Mouse (Mus musculus) embryonic facial prominence, embryonic 11.5 days (tissue): Measurements from ENCODE around the gene Terf2. TPM values are rescaled to one million over a fixed set of nuclear protein-coding genes. Genes with fewer than 3 reads are reported as not detected.

Experiments
- ATAC-seq: fragments of 200-750 bp; cut with Nextera tagmentation; replicated peaks from 2 replicates; pipeline ENCODE4 v1.8.0; 2017; ENCODE audit warnings: low read depth; ENCODE audit not compliant: insufficient number of reproducible peaks, low FRiP score, low TSS enrichment
- DNase-seq: peaks from one replicate; pipeline ENCODE4 v3.0.0-alpha.2; 2015; ENCODE audit warnings: low spot score
- H3K27ac ChIP-seq: fragments of 300-500 bp; sonication (generic); replicated peaks from 2 replicates; pipeline ENCODE4 v1.5.1; 2014; ENCODE audit warnings: mild to moderate bottlenecking, low read depth, low read length, control low read depth
- H3K27me3 ChIP-seq: fragments of 300-500 bp; sonication (generic); 2 replicates; pipeline ENCODE4 v1.6.1; 2014; ENCODE audit warnings: mild to moderate bottlenecking, low read length, moderate library complexity, mixed read lengths; ENCODE audit not compliant: control insufficient read depth, insufficient read depth
- H3K36me3 ChIP-seq: fragments of 300-500 bp; sonication (generic); replicated peaks from 2 replicates; pipeline ENCODE4 v1.6.1; 2014; ENCODE audit warnings: low read depth, mild to moderate bottlenecking, low read length, moderate library complexity, mixed read lengths; ENCODE audit not compliant: control insufficient read depth, insufficient read depth
- H3K4me1 ChIP-seq: fragments of 300-500 bp; sonication (generic); 2 replicates; pipeline ENCODE4 v1.6.1; 2014; ENCODE audit warnings: low read length, mixed read lengths; ENCODE audit not compliant: control insufficient read depth, insufficient read depth
- H3K4me2 ChIP-seq: fragments of 300-500 bp; sonication (generic); 2 replicates; pipeline ENCODE4 v1.6.1; 2014; ENCODE audit warnings: low read depth, mild to moderate bottlenecking, control low read depth, low read length, moderate library complexity
- H3K4me3 ChIP-seq: fragments of 300-500 bp; sonication (generic); 2 replicates; pipeline ENCODE4 v1.5.1; 2014; ENCODE audit warnings: low read depth, low read length, control low read depth
- H3K9ac ChIP-seq: fragments of 300-500 bp; sonication (generic); replicated peaks from 2 replicates; pipeline ENCODE4 v1.6.1; 2014; ENCODE audit warnings: mild to moderate bottlenecking, control low read depth, low read length
- H3K9me3 ChIP-seq: fragments of 300-500 bp; sonication (generic); replicated peaks from 2 replicates; pipeline ENCODE4 v1.6.1; 2016; ENCODE audit warnings: mild to moderate bottlenecking, low read length, inconsistent platforms, mixed read lengths; ENCODE audit not compliant: control insufficient read depth
- WGBS: fragments of 180-500 bp; shearing (Covaris S2); extraction: QIAGEN DNeasy Blood & Tissue Kit; methylation state at CpG from one replicate; pipeline ENCODE4 v1.1.7; 2014; 5-methylcytosine and 5-hydroxymethylcytosine counted together
- polyA plus RNA-seq: library from polyadenylated mRNA; unstranded; fragments of >200 nt; fragmentation: Nextera tagmentation; extraction: Ambion mirVana; gene quantifications from 2 replicates; pipeline ENCODE4 v1.2.1, GENCODE M21; 2014

Terf2 gene
- polyA plus RNA-seq, 1 experiment from 2014 or later: 16.5 TPM

GRCm38 (mm10) chr8:107119412-107119811, 23.1 kb upstream of the Terf2 start:
- ATAC-seq (no peak), DNase-seq (no peak)
- Histone ChIP-seq H3K36me3 (no peaks in the 10 kb centered on the region), H3K27ac (no peak overlapping the region), H3K4me1 (no peaks in the 10 kb centered on the region), H3K9me3 (no peaks in the 10 kb centered on the region), H3K9ac (no peak overlapping the region), H3K4me2 (no peak overlapping the region), H3K27me3 (no peaks in the 10 kb centered on the region), H3K4me3 (no peak overlapping the region)
- whole genome bisulfite sequencing: 68% methylated on average over 9 of the region's 9 CpGs

GRCm38 (mm10) chr8:107118803-107119233, 22.5 kb upstream of the Terf2 start:
- Histone ChIP-seq H3K4me2 (no peak overlapping the region), H3K36me3 (no peaks in the 10 kb centered on the region), H3K27ac (no peak overlapping the region), H3K27me3 (no peaks in the 10 kb centered on the region), H3K4me3 (no peak overlapping the region), H3K9ac (no peak overlapping the region), H3K9me3 (no peaks in the 10 kb centered on the region), H3K4me1 (no peaks in the 10 kb centered on the region)
- WGBS: 60% methylated on average over 7 of the region's 7 CpGs
- no peak for DNase-seq
- no peak for ATAC-seq

DNA sequence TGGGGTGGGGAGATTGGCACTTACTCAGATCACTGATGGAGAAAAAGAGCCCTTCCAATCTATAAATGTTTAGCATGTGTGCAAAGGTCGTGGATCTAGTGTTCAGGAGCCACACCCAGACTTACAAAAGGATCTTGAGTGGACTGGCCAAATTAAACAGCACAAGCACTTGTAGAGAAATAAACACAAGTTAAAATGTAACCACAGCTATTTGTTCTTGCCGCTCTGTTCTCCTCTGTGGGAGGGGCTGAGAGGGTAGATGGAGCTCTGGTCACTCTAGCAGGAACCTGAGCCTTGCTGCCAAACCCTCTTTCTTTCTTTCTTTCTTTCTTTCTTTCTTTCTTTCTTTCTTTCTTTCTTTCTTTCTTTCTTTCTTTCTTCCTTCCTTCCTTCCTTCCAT, 20.7 kb upstream of the Terf2 start:
- Histone ChIP-seq H3K27ac (no peak overlapping the region), H3K9ac (no peak overlapping the region), H3K27me3 (no peaks in the 10 kb centered on the region), H3K9me3 (no peaks in the 10 kb centered on the region), H3K4me1 (no peaks in the 10 kb centered on the region), H3K4me3 (no peak overlapping the region), H3K4me2 (no peak overlapping the region), H3K36me3 (no peaks in the 10 kb centered on the region)
- 50% methylated on average over 2 of the region's 2 CpGs for WGBS
- DNase-seq (no peak), ATAC-seq (no peak)

DNA sequence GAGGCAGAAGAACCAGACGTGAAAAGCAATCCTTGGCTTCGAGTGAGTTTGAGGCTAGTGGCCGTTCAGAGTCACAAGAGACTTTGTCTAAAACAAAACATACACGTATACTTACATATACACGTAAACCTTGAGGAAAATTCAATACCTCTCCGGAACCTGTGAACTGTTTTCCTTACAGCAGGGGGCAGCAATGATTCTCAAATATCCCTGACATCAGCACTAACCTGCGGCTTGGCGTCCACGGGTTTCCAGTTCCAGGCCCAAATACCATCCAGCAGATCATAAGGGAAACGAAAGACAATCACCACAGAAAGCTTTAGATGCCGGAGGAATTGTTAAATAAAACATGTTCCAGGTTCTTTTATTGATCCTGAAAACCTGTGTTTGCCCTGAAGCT, 19.7 kb upstream of the Terf2 start:
- no peak overlapping the region for H3K4me3 ChIP-seq
- ATAC-seq: no peak
- H3K9me3 ChIP-seq: no peaks in the 10 kb centered on the region
- no peak overlapping the region for H3K9ac ChIP-seq
- no peak overlapping the region for H3K4me2 ChIP-seq
- H3K36me3 ChIP-seq: no peaks in the 10 kb centered on the region
- H3K27ac ChIP-seq: no peak overlapping the region
- H3K27me3 ChIP-seq: no peaks in the 10 kb centered on the region
- 14% methylated on average over 11 of the region's 11 CpGs for WGBS
- peak; percentile 91 for DNase-seq
- H3K4me1 ChIP-seq: no peaks in the 10 kb centered on the region

DNA sequence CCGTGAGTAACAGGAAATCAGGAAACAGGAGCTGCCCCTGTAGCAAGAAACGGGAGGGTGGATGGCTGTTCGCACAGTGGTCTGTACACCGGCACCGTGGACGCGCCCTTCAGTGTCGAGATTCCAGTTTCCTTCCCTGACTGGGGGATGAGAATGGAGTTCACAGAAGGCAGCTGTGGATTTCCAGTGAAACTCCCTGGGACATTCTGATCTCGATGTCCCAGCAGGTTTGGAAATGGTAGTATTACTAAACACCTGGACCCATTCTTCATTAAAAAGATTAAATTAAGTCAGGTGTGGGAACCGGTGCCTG, 18.6 kb upstream of the Terf2 start:
- H3K4me1 ChIP-seq: no peaks in the 10 kb centered on the region
- H3K4me2 ChIP-seq: no peak overlapping the region
- ATAC-seq: no peak
- no peaks in the 10 kb centered on the region for H3K27me3 ChIP-seq
- WGBS: 68% methylated on average over 10 of the region's 10 CpGs
- no peak overlapping the region for H3K4me3 ChIP-seq
- no peak overlapping the region for H3K9ac ChIP-seq
- no peaks in the 10 kb centered on the region for H3K36me3 ChIP-seq
- H3K27ac ChIP-seq: no peak overlapping the region
- no peak for DNase-seq
- no peaks in the 10 kb centered on the region for H3K9me3 ChIP-seq

- no peak overlapping the region for H3K4me3 ChIP-seq
- H3K36me3 ChIP-seq: no peaks in the 10 kb centered on the region
- H3K27ac ChIP-seq: 0 out of 2 replicates have a peak overlapping the region, but pooled peaks have one; percentile 9
- ATAC-seq: no peak
- no peaks in the 10 kb centered on the region for H3K9me3 ChIP-seq
- no peaks in the 10 kb centered on the region for H3K27me3 ChIP-seq
- no peak overlapping the region for H3K9ac ChIP-seq
- 61% methylated on average over 19 of the region's 19 CpGs for WGBS
- H3K4me2 ChIP-seq: no peak overlapping the region
- no peaks in the 10 kb centered on the region for H3K4me1 ChIP-seq
- DNase-seq: no peak
Measured at GRCm38 (mm10) chr8:107114150-107115007, 18.0 kb upstream of the Terf2 start.

DNA sequence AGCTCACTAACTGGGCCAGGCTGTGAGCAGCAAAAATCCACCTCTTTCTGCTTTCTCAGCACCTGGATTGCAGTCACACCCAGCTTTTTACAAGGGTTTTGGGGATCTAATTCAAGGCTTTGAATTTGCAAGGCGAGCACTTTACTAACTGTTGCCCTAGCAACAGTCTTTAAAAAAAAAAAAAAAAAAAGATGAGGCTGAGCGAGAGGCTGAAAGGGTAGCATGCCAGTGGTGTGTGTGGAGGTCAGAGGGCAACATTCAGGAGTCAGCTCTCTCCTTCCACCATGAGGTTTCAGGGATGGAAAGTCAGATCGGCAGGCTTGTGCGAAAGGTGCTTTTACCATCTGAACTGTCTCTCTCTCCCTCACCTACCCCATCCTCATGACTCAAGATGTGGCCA, 16.9 kb upstream of the Terf2 start:
- WGBS: 53% methylated on average over 4 of the region's 4 CpGs
- no peak for ATAC-seq
- no peak overlapping the region for H3K27ac ChIP-seq

DNA sequence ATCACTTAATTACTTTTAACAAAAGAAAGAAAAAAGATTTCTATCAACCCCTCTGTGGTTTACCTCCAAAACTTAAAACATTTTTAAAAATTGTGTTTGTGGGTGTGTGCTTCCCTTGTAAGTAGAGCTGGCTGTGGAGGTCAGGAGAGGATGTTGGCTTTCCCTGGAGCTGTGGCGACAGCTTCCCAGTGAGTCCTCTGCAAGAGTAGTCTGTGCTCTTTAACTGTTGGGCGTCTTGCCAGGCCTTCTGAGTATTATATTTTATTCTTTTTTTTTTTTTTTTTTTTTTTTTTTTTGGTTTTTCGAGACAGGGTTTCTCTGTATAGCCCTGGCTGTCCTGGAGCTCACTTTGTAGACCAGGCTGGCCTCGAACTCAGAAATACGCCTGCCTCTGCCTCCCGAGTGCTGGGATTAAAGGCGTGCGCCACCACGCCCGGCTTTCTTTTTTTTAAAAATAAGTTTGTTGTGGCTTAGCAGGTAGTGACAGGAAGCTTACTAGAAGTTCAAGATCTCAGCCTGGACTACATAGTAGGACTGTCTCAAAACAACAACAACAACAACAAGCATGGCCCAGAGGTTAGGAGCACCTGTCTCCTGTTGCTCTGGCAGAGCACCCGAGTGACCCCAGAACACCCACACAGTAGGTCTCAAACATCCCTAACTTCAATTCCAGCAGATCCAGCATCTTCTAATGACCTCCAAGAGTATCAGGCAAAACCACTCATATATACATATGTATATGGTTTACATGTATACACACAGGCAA, 15.2 kb upstream of the Terf2 start:
- Histone ChIP-seq H3K27me3 (no peaks in the 10 kb centered on the region), H3K4me1 (no peaks in the 10 kb centered on the region), H3K4me2 (no peak overlapping the region), H3K36me3 (no peaks in the 10 kb centered on the region), H3K4me3 (no peak overlapping the region), H3K27ac (no peak overlapping the region), H3K9me3 (no peaks in the 10 kb centered on the region), H3K9ac (no peak overlapping the region)
- DNase-seq (no peak), ATAC-seq (no peak)
- 91% methylated on average over 10 of the region's 11 CpGs for WGBS

More for the DNA sequence above, 16.9 kb upstream of the Terf2 start:
- Histone ChIP-seq H3K36me3 (no peaks in the 10 kb centered on the region), H3K4me3 (no peak overlapping the region), H3K27me3 (no peaks in the 10 kb centered on the region), H3K4me2 (no peak overlapping the region), H3K9me3 (no peaks in the 10 kb centered on the region), H3K9ac (no peak overlapping the region), H3K4me1 (no peaks in the 10 kb centered on the region)
- no peak for DNase-seq
